Mouse (Mus musculus): ENCODE measurements at regions not wholly inside any gene's neighbourhood (a gene's known extent, or its start where the extent isn't known, plus 50 kb on each side); places are given as distances from the start of the nearest gene placed in this dataset.

DNA sequence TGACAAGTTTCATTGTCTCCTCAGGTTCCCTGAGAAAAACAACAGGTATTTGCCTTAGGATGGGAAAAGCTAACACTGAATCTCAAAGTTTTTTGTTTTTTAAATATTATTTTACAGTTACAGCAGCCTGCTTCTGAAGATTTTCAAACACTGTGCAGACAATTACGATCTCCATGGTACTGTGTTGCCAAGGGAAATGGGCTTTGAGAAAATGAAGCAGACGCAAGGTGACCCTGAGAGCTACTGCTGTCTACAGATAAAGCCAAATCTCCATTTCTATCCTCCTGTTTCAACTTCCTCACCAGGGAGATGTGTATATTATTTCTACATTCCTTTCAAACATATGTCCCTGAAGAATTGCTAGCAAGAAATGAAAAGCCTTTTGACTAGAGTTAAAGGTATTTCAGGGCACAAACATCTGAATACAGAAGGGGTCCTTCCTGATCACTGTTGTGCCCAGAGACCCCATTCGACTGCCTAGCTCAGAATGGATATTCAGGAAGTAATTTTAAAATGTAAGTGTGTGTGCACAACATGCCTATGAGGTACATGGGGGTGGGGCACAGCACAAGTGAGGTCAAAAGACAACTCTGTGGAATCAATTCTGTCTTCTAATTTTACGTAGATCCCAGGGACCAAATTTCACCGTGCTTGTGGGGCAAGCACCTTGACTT is 293.3 kb downstream of the Ipo11 start:
- TF ChIP-seq CTCF (IDR thresholded peaks at IDR 0.05; ENCODE audit: borderline replicate concordance, extremely low read depth, insufficient read depth, insufficient read length) (no peak), POLR2A (IDR thresholded peaks at IDR 0.05; ENCODE audit: borderline replicate concordance, extremely low read depth, insufficient read depth, insufficient read length, poor library complexity, severe bottlenecking) (no peak)

All from brain, embryonic 14.5 days (tissue).